Mouse (Mus musculus): ENCODE results near the gene Gpbar1.

The Gpbar1 gene

GRCm38 (mm10) chr1:74295456-74296171 is 17.3 kb downstream of the Gpbar1 start:
- DNase-seq (ENCODE audit: low read depth), result peak; percentile 86

DNA sequence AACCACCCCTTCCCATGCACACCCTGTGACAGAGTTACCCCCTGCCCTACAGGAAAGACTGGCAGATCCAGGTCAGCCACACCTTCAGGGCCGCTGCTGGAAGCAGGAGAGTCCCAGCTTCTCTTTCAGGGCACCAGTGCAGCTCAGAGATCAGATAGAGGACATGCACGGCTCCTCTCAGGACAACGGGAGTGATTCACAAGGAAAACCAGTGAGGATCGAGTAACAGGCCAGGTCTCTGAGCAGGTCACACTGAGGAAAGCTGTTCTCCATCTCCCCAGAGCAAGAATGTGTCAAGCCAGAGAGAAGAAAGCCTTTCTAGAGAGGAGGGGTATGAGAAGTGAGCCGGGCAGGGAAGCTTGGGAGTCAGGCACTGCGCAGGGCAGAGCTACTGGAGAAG is 18.1 kb downstream of the Gpbar1 start:
- DNase-seq (ENCODE audit: low read depth), result no peak

DNA sequence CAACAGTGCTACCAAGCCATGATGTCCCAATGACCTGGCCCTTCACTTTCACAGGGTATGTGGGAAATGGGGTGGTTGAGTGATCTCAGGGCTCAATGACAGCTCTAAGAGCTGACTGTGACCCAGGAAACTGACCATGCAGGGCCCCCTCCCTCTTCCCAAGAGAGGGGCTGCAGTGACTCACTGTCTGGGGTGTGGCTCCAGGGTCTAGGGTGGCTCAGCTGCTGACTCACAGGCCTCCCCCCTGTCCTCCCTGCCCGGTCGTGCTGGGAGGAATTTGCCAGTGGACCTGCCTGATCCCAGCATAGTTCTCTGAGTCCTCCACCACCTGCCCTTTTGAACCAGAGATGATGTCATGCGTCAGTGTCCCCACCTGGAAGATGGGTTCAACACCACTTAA is 18.9 kb downstream of the Gpbar1 start:
- DNase-seq (ENCODE audit: low read depth), result no peak

GRCm38 (mm10) chr1:74298157-74298750 is 19.9 kb downstream of the Gpbar1 start:
- DNase-seq (ENCODE audit: low read depth), result no peak

GRCm38 (mm10) chr1:74298996-74299395 is 20.6 kb downstream of the Gpbar1 start:
- DNase-seq (ENCODE audit: low read depth), result no peak

- DNase-seq (ENCODE audit: low read depth), result no peak
These were observed 22.2 kb downstream of the Gpbar1 start for GRCm38 (mm10) chr1:74300347-74301110.

DNA sequence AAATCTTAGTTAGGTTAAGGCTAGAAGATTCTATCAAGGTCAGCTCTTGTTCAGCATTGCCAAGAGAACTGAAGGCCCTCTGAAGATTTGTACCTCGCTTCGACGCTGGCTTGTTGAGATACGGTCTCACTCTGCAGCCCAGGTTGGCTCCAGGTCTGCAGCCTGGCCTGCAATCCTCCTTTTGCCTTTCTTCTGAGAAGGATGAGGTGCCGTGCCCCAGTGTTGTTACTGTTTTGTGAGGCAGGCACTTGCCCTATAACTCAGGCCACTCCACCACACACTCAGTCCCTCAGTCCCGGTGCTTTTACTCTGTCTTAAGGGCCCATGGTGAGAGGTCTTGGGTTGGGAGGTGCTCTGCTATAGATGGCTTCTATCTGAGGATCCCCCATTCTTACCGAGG is 23.9 kb downstream of the Gpbar1 start:
- no peak for DNase-seq (ENCODE audit: low read depth)

- DNase-seq (ENCODE audit: low read depth), result no peak
These were observed 24.5 kb downstream of the Gpbar1 start for GRCm38 (mm10) chr1:74302835-74303234.

- DNase-seq (ENCODE audit: low read depth), result no peak
These were observed 25.4 kb downstream of the Gpbar1 start for GRCm38 (mm10) chr1:74303509-74304338.

GRCm38 (mm10) chr1:74304339-74304790 is 26.0 kb downstream of the Gpbar1 start:
- no peak for DNase-seq (ENCODE audit: low read depth)

GRCm38 (mm10) chr1:74304946-74305345 is 26.6 kb downstream of the Gpbar1 start:
- DNase-seq (ENCODE audit: low read depth), result no peak

DNA sequence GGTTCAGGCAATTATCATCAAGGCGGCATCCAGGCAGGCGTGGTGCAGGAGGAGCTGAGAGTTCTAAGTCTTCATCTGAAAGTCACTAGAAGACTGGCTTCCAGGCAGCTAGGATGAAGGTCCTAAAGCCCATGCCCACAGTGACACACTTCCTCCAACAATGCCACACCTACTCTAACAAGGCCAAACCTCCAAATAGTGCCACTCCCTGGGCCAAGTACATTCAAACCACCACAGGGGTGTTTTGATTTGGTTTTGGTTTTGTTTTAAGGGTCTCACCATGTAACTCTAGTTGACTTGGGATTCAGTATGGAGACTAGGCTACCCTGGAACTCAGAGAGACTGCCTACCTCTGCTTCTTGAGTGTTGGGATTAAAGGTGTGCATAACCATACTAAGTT is 27.2 kb downstream of the Gpbar1 start, which contains the start of gene Tmbim1:
Gene Tmbim1 (minus strand): TSS at position 101 of the 400 bp plus-strand sequence.
- DNase-seq (ENCODE audit: low read depth), result no peak

- no peak for DNase-seq (ENCODE audit: low read depth)
These were observed 28.8 kb downstream of the Gpbar1 start for GRCm38 (mm10) chr1:74307146-74307545.

GRCm38 (mm10) chr1:74308001-74308964 is 29.9 kb downstream of the Gpbar1 start:
- no peak for DNase-seq (ENCODE audit: low read depth)

DNA sequence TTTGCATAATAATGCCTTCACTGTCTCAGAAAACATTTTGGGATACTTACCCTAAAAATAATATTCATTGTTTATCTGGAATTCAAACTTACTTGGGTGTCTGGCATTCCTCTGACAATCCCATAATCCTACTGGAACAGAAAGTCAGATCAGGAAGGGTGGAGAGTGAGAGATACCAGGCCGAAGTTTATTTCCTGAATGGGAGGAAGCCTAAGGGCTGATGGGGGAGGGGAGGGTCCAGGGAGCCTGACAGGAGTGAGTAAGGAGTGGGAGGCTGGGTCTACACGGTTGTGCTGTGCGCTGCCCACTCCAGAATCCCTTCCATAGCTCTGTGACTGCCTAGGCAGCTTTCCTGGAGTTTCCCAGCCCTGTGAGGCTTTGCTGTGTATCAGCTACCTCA is 31.4 kb downstream of the Gpbar1 start:
- no peak for DNase-seq (ENCODE audit: low read depth)

- peak; percentile 68 for DNase-seq (ENCODE audit: low read depth)
These were observed 34.8 kb downstream of the Gpbar1 start for GRCm38 (mm10) chr1:74313049-74313692.

DNA sequence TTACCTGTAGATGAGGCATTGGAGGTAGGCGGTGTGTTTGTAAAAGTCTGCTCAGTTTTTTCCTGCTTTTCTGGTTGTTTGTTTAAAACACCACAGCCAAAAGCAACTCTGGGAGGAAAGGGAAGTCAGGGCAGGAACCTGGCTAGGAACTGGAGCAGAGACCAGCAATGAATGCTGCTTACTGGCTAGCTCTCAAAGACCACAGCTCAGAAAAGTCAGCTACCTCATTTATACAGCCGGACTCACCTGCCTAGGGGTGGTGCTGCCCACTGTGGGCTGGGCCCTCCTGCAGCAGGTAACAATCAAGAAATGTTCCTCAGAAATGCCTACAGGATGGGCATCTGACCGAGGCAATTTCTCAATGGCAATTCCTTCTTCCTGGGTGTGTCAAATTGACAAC is 36.4 kb downstream of the Gpbar1 start:
- DNase-seq (ENCODE audit: low read depth), result no peak

DNA sequence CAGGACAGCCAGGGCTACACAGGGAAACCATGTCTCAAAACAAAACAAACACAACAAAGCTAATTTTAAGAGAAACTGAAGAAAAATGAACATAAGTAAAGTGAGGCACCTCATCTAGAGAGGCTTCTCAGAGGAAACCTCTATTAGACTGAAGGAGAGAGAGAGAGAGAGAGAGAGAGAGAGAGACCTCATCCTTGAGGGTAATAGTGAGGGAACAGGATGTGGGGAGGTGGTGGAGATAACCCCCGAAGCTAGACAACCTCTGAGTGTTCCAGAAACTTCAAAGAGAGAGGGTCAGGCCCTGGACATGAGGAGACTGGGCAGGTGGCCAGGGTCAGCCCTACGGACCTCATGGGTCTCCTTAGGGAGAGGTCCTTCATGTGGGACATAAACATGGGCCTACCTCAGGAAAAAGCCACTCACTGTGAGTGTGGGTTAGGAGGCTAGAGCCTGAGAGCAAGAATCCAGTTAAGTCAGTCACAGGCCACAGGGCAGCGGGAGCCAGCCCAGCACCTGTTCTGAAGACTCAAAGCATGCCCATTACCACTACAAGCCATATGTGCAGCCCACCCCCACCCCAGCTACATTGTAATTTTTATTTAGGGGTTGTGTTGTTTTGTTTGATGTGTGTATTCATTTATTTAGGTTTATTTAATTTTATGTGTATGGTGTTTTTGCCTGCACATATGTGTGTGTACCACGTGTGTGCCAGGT is 37.9 kb downstream of the Gpbar1 start:
- no peak for DNase-seq (ENCODE audit: low read depth)

GRCm38 (mm10) chr1:74318711-74319110 is 40.4 kb downstream of the Gpbar1 start:
- no peak for DNase-seq (ENCODE audit: low read depth)

DNA sequence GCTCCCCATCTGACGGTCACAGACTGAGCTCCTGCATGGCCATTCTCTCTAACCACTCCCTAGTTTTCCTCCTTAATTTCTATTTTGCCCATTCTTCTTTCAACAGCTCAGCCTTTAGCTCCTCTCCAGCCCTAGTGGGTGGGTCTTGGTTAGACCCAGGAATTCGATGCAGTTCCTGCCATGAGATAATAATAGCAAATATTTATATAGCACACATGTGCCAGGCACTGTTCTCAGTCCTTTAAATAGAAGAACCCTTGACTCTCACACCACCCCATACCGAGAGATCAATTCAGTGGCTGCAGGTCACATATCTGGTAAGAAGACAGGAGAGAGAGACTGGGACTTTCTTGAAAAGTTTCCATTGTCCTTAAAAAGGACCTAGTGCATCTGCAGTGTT is 43.0 kb downstream of the Gpbar1 start:
- no peak for DNase-seq (ENCODE audit: low read depth)
